Comparison of ENCODE assay signal across 13 mouse cellular contexts in genomic region chr1:132918117-132918680, GRCm38 (mm10). TPM values are rescaled to one million over a fixed set of nuclear protein-coding genes. Genes with fewer than 3 reads are reported as not detected.
A peak's percentile ranks its signal among the peaks of the same experiment; 100 is the strongest.
DNase-seq lines count a peak whose midpoint lies in the region; ATAC-seq lines count a peak whose summit lies in the region.
"Had no signal": no experiment of that assay in that cellular context is flagged by ENCODE, and none has a peak within 500 bp of the region (broad histone marks: within the 10 kb centered on the region; RNA-seq: fewer than 3 reads in every experiment).

No protein-coding gene starts in this region.

- H3K27me3 ChIP-seq in kidney, embryonic 14.5 days (ENCODE audit: control insufficient read depth, insufficient read depth, low read length) = no peaks in the 10 kb centered on the region; the same call in 1 of the 2 replicates
- no peaks in the 10 kb centered on the region for H3K27me3 ChIP-seq in forebrain, embryonic 14.5 days (replicated peaks; ENCODE audit: control insufficient read depth, insufficient read depth, low read length)
- H3K27me3 ChIP-seq in midbrain, embryonic 16.5 days (ENCODE audit: control insufficient read depth, insufficient read depth, low read depth, low read length) = no peaks in the 10 kb centered on the region

- H3K4me2 ChIP-seq in kidney, embryonic 14.5 days (replicated peaks; ENCODE audit: low read depth, low read length) = no peak overlapping the region
- no peak overlapping the region for H3K4me2 ChIP-seq in forebrain, embryonic 14.5 days (ENCODE audit: low read length)
- no peak overlapping the region for H3K4me2 ChIP-seq in midbrain, embryonic 16.5 days (ENCODE audit: low read length)
- H3K4me2 ChIP-seq: heart, embryonic 13.5 days had no signal

- H3K9me3 ChIP-seq in kidney, embryonic 14.5 days (ENCODE audit: control insufficient read depth, low read length) = no peaks in the 10 kb centered on the region
- H3K9me3 ChIP-seq in forebrain, embryonic 14.5 days (replicated peaks; ENCODE audit: control insufficient read depth, low read length) = no peaks in the 10 kb centered on the region
- no peaks in the 10 kb centered on the region for H3K9me3 ChIP-seq in midbrain, embryonic 16.5 days (replicated peaks; ENCODE audit: control insufficient read depth, low read length, poor library complexity, severe bottlenecking)
- H3K9me3 ChIP-seq: heart, embryonic 13.5 days had no signal

- 13% methylated on average over 10 of the region's 10 CpGs for WGBS in kidney, embryonic 14.5 days
- WGBS in forebrain, embryonic 14.5 days = 21% methylated on average over 10 of the region's 10 CpGs
- WGBS in midbrain, embryonic 16.5 days = 23% methylated on average over 10 of the region's 10 CpGs

- H3K4me1 ChIP-seq in kidney, embryonic 14.5 days (ENCODE audit: control insufficient read depth, insufficient read depth, low read length) = no peaks in the 10 kb centered on the region
- peaks cover 43% of the 10 kb centered on the region for H3K4me1 ChIP-seq in forebrain, embryonic 14.5 days (ENCODE audit: control insufficient read depth, insufficient read depth, low read length)
- H3K4me1 ChIP-seq in midbrain, embryonic 16.5 days (ENCODE audit: control insufficient read depth, insufficient read depth, low read length) = peaks cover 48% of the 10 kb centered on the region

- no peak overlapping the region for H3K9ac ChIP-seq in kidney, embryonic 14.5 days (ENCODE audit: low read depth, low read length)
- H3K9ac ChIP-seq in forebrain, embryonic 14.5 days (ENCODE audit: low read length) = no peak overlapping the region
- peak overlapping the region; percentile 18; the same call in 1 of the 2 replicates for H3K9ac ChIP-seq in midbrain, embryonic 16.5 days (ENCODE audit: low read depth, low read length)
- H3K9ac ChIP-seq: heart, embryonic 13.5 days had no signal

- H3K27ac ChIP-seq in kidney, embryonic 14.5 days (ENCODE audit: low read depth, low read length) = no peak overlapping the region
- H3K27ac ChIP-seq in forebrain, embryonic 14.5 days (ENCODE audit: low read depth, low read length) = peak overlapping the region; percentile 44
- H3K27ac ChIP-seq in midbrain, embryonic 16.5 days (ENCODE audit: low read length) = peak overlapping the region; percentile 50
- H3K27ac ChIP-seq: heart, embryonic 13.5 days had no signal

- no peaks in the 10 kb centered on the region for H3K36me3 ChIP-seq in kidney, embryonic 14.5 days (ENCODE audit: control insufficient read depth, insufficient read depth, low read length)
- no peaks in the 10 kb centered on the region for H3K36me3 ChIP-seq in forebrain, embryonic 14.5 days (ENCODE audit: control insufficient read depth, insufficient read depth, low read length)
- no peaks in the 10 kb centered on the region for H3K36me3 ChIP-seq in midbrain, embryonic 16.5 days (ENCODE audit: control insufficient read depth, insufficient read depth, low read length)
- H3K36me3 ChIP-seq: heart, embryonic 13.5 days had no signal

- DNase-seq in kidney, postnatal 14 days = no peak
- peak; percentile 32 for DNase-seq in ES-CJ7 (ENCODE audit: low read depth, low spot score)
- no peak for DNase-seq in forebrain, embryonic 14.5 days (ENCODE audit: low spot score)
- DNase-seq in thymus, postnatal 14 days = no peak
- no peak for DNase-seq in embryo, embryonic 11 days
- DNase-seq in cerebellum, adult 9-11 months = no peak
- DNase-seq: adrenal gland, adult 2 months; cerebellum, adult 8-10 months; spleen, adult 18-20 months had no signal

- H3K4me3 ChIP-seq in kidney, embryonic 14.5 days (ENCODE audit: low read length) = no peak overlapping the region
- H3K4me3 ChIP-seq in forebrain, embryonic 14.5 days (ENCODE audit: low read depth, low read length) = no peak overlapping the region
- H3K4me3 ChIP-seq in midbrain, embryonic 16.5 days (ENCODE audit: low read depth, low read length) = no peak overlapping the region
- H3K4me3 ChIP-seq: heart, embryonic 13.5 days had no signal

- peak; percentile 53 for ATAC-seq in kidney, embryonic 14.5 days (ENCODE audit: low FRiP score, low TSS enrichment)
- no peak for ATAC-seq in forebrain, embryonic 14.5 days
- ATAC-seq in midbrain, embryonic 16.5 days = no peak

RNA-seq across cellular contexts. Expression of gene Lrrn2, which starts 38.1 kb away (rescaled TPM):
- 2.4 and 4.1 TPM in 2 replicates for polyA plus RNA-seq in kidney, embryonic 14.5 days (2014; fragmentation: Nextera tagmentation; extraction: Ambion mirVana)
- 25.2 and 35.3 TPM in 2 replicates for polyA plus RNA-seq in forebrain, embryonic 14.5 days (2014; fragmentation: Nextera tagmentation; extraction: Ambion mirVana)
- 59.1 and 61.4 TPM in 2 replicates for polyA plus RNA-seq in midbrain, embryonic 16.5 days (2015; fragmentation: Nextera tagmentation; extraction: Ambion mirVana)
- polyA plus RNA-seq: liver, adult 2 months had no signal
